Mouse (Mus musculus): ENCODE results near the gene Hsp90ab1. TPM values are rescaled to one million over a fixed set of nuclear protein-coding genes. Genes with fewer than 3 reads are reported as not detected.
A peak's percentile ranks its signal among the peaks of the same experiment; 100 is the strongest.

The Hsp90ab1 gene
- total RNA-seq, 2 experiments from 2014 or later: 1,111 to 1,198 TPM

- peak; percentile 42 for DNase-seq
Measured at GRCm38 (mm10) chr17:45580958-45581477, 7.9 kb upstream of the Hsp90ab1 start.

GRCm38 (mm10) chr17:45579554-45579953, 6.5 kb upstream of the Hsp90ab1 start:
- no peak for DNase-seq

GRCm38 (mm10) chr17:45578843-45579242, 5.8 kb upstream of the Hsp90ab1 start:
- peak; percentile 47 for DNase-seq

GRCm38 (mm10) chr17:45578242-45578641, 5.2 kb upstream of the Hsp90ab1 start:
- no peak for DNase-seq

- DNase-seq: no peak
Measured at GRCm38 (mm10) chr17:45575123-45575897, 2.2 kb upstream of the Hsp90ab1 start.

- DNase-seq: peak; percentile 84
Measured at GRCm38 (mm10) chr17:45574129-45574761, 1.2 kb upstream of the Hsp90ab1 start.

GRCm38 (mm10) chr17:45573780-45574123, 681 bp upstream of the Hsp90ab1 start:
- peak; percentile 98 for DNase-seq

GRCm38 (mm10) chr17:45572103-45573086, 676 bp downstream of the Hsp90ab1 start:
- DNase-seq: peak; percentile 81

- DNase-seq: no peak
Measured at GRCm38 (mm10) chr17:45569999-45570398, 3.1 kb downstream of the Hsp90ab1 start.

- DNase-seq: no peak
Measured at GRCm38 (mm10) chr17:45568990-45569389, 4.1 kb downstream of the Hsp90ab1 start.

GRCm38 (mm10) chr17:45567162-45567601, 5.9 kb downstream of the Hsp90ab1 start:
- peak; percentile 68 for DNase-seq

- DNase-seq: no peak
Measured at GRCm38 (mm10) chr17:45566360-45567161, 6.5 kb downstream of the Hsp90ab1 start.

GRCm38 (mm10) chr17:45566031-45566359, 7.1 kb downstream of the Hsp90ab1 start:
- DNase-seq: no peak

GRCm38 (mm10) chr17:45565103-45565502, 8.0 kb downstream of the Hsp90ab1 start:
- no peak for DNase-seq

- no peak for DNase-seq
Measured at GRCm38 (mm10) chr17:45564531-45565084, 8.5 kb downstream of the Hsp90ab1 start.

- DNase-seq: peak; percentile 98
Measured at GRCm38 (mm10) chr17:45563655-45564530, 9.2 kb downstream of the Hsp90ab1 start, which contains the start of gene Slc35b2. TSS of gene Slc35b2 (plus strand) at chr17:45563874.

- no peak for DNase-seq
Measured at GRCm38 (mm10) chr17:45563216-45563615, 9.9 kb downstream of the Hsp90ab1 start.

GRCm38 (mm10) chr17:45559732-45560525, 13.1 kb downstream of the Hsp90ab1 start:
- DNase-seq: no peak
